Mouse (Mus musculus) bone marrow macrophage, adult 2 months (primary cell): Measurements from ENCODE around the gene Aven.

Experiments used
- CTCF ChIP-seq: IDR thresholded peaks from 2 replicates; pipeline ENCODE4 v1.5.1; 2012; ENCODE audit warnings: low read depth, mild to moderate bottlenecking, low read length, moderate library complexity
- POLR2A ChIP-seq: IDR thresholded peaks from 2 replicates; pipeline ENCODE4 v1.6.1; 2012; ENCODE audit warnings: mild to moderate bottlenecking, low read depth, low read length, borderline replicate concordance

DNA sequence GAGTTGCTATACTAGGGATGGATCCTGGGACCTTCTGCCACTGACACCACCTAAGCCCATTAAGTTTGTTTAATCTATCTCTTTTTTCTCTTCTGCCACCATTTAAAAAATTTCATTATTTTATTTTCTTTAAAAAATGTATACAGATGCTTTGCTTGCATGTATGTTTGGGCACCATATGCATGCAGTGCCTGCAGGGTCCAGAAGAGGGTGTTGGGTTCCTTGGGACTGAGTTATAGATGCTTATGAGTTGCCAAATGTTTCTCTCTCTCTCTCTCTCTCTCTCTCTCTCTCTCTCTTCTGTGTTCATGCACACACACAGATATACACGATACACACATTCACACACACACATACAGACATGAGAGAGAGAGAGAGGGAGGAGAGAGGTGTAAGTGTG, 20.3 kb downstream of the Aven start:
- TF ChIP-seq POLR2A = no peak
- no peak for TF ChIP-seq CTCF
